Comparison of ENCODE assay signal across 10 mouse cellular contexts in the genomic region with DNA sequence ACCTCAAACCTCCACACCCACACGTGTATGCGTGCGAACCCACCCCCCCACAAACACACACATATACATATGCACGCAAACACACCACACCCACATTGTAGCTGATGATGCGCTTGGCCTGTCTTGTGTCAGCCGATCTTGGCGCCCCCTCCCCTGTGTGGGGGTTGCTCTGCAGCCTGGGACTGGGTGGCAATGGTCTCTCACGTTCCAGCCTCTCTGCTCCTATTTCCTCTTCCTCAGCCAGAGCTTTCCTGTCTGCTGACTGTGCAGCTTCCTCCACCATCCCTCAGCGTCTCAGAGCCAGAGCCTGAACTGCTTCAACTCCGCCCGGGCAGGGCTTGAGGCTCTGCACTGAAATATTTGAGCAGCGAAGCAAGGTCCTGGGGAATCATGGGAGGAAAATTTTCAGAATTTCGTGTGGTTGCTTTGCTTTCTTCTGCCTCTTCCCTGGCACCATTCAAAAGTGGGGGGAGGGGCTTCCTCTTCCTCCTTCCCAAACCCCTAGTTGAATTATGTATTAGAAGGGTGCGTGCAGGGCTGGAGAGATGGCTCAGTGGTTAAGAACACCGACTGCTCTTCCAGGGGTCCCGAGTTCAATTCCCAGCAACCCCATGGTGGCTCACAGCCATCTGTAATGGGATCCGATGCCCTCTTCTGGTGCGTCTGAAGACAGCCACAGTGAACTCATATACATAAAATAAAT. TPM values are rescaled to one million over a fixed set of nuclear protein-coding genes. Genes with fewer than 3 reads are reported as not detected.
A peak's percentile ranks its signal among the peaks of the same experiment; 100 is the strongest.
DNase-seq lines count a peak whose midpoint lies in the region; ATAC-seq and TF ChIP-seq lines count a peak whose summit lies in the region.
"Had no signal": no experiment of that assay in that cellular context is flagged by ENCODE, and none has a peak within 500 bp of the region (broad histone marks: within the 10 kb centered on the region; RNA-seq: fewer than 3 reads in every experiment).

No protein-coding gene starts in this region.

- no peak; the same call in 1 of the 2 replicates for TF ChIP-seq CTCF in gastrocnemius, adult 2 months (IDR thresholded peaks at IDR 0.05)
- no peak for TF ChIP-seq CTCF in liver, postnatal 0 days (IDR thresholded peaks at IDR 0.05; ENCODE audit: low read depth)

- no peak for TF ChIP-seq EP300 in liver, postnatal 0 days (IDR thresholded peaks at IDR 0.05; ENCODE audit: low read depth)

- DNase-seq in gastrocnemius, adult 2 months = peak; percentile 33
- no peak for DNase-seq in gastrocnemius, postnatal 4 days (ENCODE audit: low spot score in 2 of 2)
- no peak for DNase-seq in ES-E14 (ENCODE audit: low read depth, low spot score)
- DNase-seq in heart, postnatal 10 days = peak; percentile 21 to 28
- no peak for DNase-seq in liver, postnatal 0 days
- DNase-seq in spleen, adult 12 weeks (ENCODE audit: low spot score) = no peak
- no peak for DNase-seq in layer of hippocampus, adult 11-12 months (ENCODE audit: low spot score)
- no peak for DNase-seq in cerebellum, adult 11-12 months

- in situ Hi-C loops in ES-E14 (cut with MboI; ENCODE audit: low sequenced_read_pairs in 2 of 2, unreplicated experiment in 2 of 2) = loop anchor here in 1 of 2 experiments (10.0 kb wide), 1 partner anchor 158 kb away; a partner anchor contains a TSS

- peak overlapping the region; percentile 42; the same call in 1 of the 2 replicates for H3K4me2 ChIP-seq in liver, postnatal 0 days (ENCODE audit: low read depth, low read length)
- H3K4me2 ChIP-seq: limb, embryonic 13.5 days had no signal

- 43% methylated on average over 18 of the region's 18 CpGs for WGBS in liver, postnatal 0 days (ENCODE audit: insufficient replicate concordance)

- no peaks in the 10 kb centered on the region for H3K36me3 ChIP-seq in ES-E14 (ENCODE audit: control insufficient read depth, insufficient read depth, low read length, poor library complexity, severe bottlenecking)
- no peaks in the 10 kb centered on the region for H3K36me3 ChIP-seq in liver, postnatal 0 days (replicated peaks; ENCODE audit: insufficient read depth, low read length)
- H3K36me3 ChIP-seq: limb, embryonic 13.5 days had no signal

- H3K27me3 ChIP-seq in liver, postnatal 0 days (ENCODE audit: insufficient read depth, low read length) = no peaks in the 10 kb centered on the region
- H3K27me3 ChIP-seq: limb, embryonic 13.5 days had no signal

- H3K9me3 ChIP-seq in ES-E14 (ENCODE audit: control insufficient read depth, insufficient read depth, low read depth, low read length) = no peaks in the 10 kb centered on the region
- no peaks in the 10 kb centered on the region for H3K9me3 ChIP-seq in liver, postnatal 0 days (ENCODE audit: low read length)
- H3K9me3 ChIP-seq: limb, embryonic 13.5 days had no signal

- peak overlapping the region; percentile 21 for H3K9ac ChIP-seq in ES-E14 (ENCODE audit: insufficient read depth, low read depth, low read length, poor library complexity, severe bottlenecking)
- peak overlapping the region; percentile 7; the same call in 1 of the 2 replicates for H3K9ac ChIP-seq in liver, postnatal 0 days (replicated peaks)
- H3K9ac ChIP-seq: limb, embryonic 13.5 days had no signal

- peak; percentile 40; the same call in 1 of the 2 replicates for ATAC-seq in liver, postnatal 0 days
- ATAC-seq: forebrain, embryonic 16.5 days had no signal

- H3K27ac ChIP-seq in gastrocnemius, adult 2 months = no peak overlapping the region
- H3K27ac ChIP-seq in ES-E14 (ENCODE audit: insufficient read depth, low read depth, low read length, poor library complexity, severe bottlenecking) = peak overlapping the region; percentile 88
- H3K27ac ChIP-seq in liver, postnatal 0 days (ENCODE audit: low read depth) = peak overlapping the region; percentile 48
- H3K27ac ChIP-seq: limb, embryonic 13.5 days had no signal

- H3K4me1 ChIP-seq in ES-E14 (ENCODE audit: control insufficient read depth in 2 of 2, insufficient read depth in 2 of 2, low read length in 2 of 2, poor library complexity in 1 of 2) = peaks cover 12 to 13% of the 10 kb centered on the region in 2 experiments
- H3K4me1 ChIP-seq in liver, postnatal 0 days (ENCODE audit: insufficient read depth) = 0 out of 2 replicates have a peak, but pooled peaks cover 3% of the 10 kb centered on the region
- H3K4me1 ChIP-seq: limb, embryonic 13.5 days had no signal

- peak overlapping the region; percentile 45 for H3K4me3 ChIP-seq in gastrocnemius, adult 2 months
- H3K4me3 ChIP-seq in ES-E14 (ENCODE audit: insufficient read depth in 1 of 2, low read depth in 1 of 2, low read length in 2 of 2, poor library complexity in 1 of 2, severe bottlenecking in 1 of 2) = peak overlapping the region; percentile 7 to 59; a peak in 2 of 4 replicates
- H3K4me3 ChIP-seq in liver, postnatal 0 days (ENCODE audit: low read depth, low read length) = 0 out of 2 replicates have a peak overlapping the region, but pooled peaks have one; percentile 8
- H3K4me3 ChIP-seq: limb, embryonic 13.5 days had no signal

- intact Hi-C loops in gastrocnemius, adult 2 months (cut with DNase I) = loop anchor here (5.0 kb wide), 1 partner anchor 115 kb away; a partner anchor contains a TSS
- intact Hi-C loops in heart, postnatal 10 days (cut with DNase I) = loop anchor here (5.0 kb wide), 2 partner anchors 65 to 110 kb away; no protein-coding TSS in a partner anchor

TF ChIP-seq in ES-E14, 5 proteins besides CTCF, POLR2A, EP300 and RAD21:
- TF ChIP-seq ZNF384 (IDR thresholded peaks at IDR 0.05; ENCODE audit: low read depth, low read length) = no peak
- TF ChIP-seq MAFK (IDR thresholded peaks at IDR 0.05; ENCODE audit: insufficient read depth, low read depth, low read length) = peak; percentile 57; the same call in 1 of the 2 replicates

RNA-seq across cellular contexts. Expression of a gene that starts 28.1 kb away (rescaled TPM):
- 100 to 1,000 TPM; 103 to 122 TPM for total RNA-seq in gastrocnemius, adult 2 months (2021)
- 100 to 1,000 TPM; 167 to 182 TPM for total RNA-seq in gastrocnemius, postnatal 4 days (2021)
- total RNA-seq in ES-E14 (2012; rRNA removed) = 64.3 and 81.0 TPM in 2 replicates
- 100 to 1,000 TPM; 195 to 218 TPM for total RNA-seq in heart, postnatal 10 days (2021)
- polyA plus RNA-seq in liver, postnatal 0 days (2015; fragmentation: Nextera tagmentation; extraction: Ambion mirVana) = 29.8 and 34.7 TPM in 2 replicates

Comparison
In these comparisons a context has a peak if more than half of its experiments do, and no peak if none do; other contexts are left out.
1. DNase-seq: peak in gastrocnemius, adult 2 months (single experiment) and heart, postnatal 10 days (2 of 2); none in gastrocnemius, postnatal 4 days (0 of 2), ES-E14 (single experiment), liver, postnatal 0 days (single experiment), spleen, adult 12 weeks (single experiment), layer of hippocampus, adult 11-12 months (single experiment) and cerebellum, adult 11-12 months (single experiment).
2. Peak in every context shown above with its lines, with median percentiles within 50 percentile points of each other: H3K4me3 ChIP-seq.